Mouse (Mus musculus): Measurements from ENCODE around the gene Cd151.

Gene Cd151

GRCm38 (mm10) chr7:141442199-141442598 is 25.0 kb upstream of the Cd151 start:
- POLR2A ChIA-PET, result interaction anchor here in 3 of 4 experiments (0.6 to 21.5 kb wide), 25 partner anchors 8 to 391 kb away, joined by 3 to 465 read pairs (median 6); partner anchors contain the start of genes Cd151 (in 2 of the 3), Cracr2b (in 2 of the 3), Pnpla2 (in 2 of the 3) and Cend1 (in 1 of the 3)
- CTCF ChIA-PET, result interaction anchor here in 3 of 4 experiments (0.7 to 2.9 kb wide), 21 partner anchors 10 to 173 kb away, joined by 3 to 17 read pairs (median 5); partner anchors contain the start of genes Cend1 (in 1 of the 3), Polr2l (in 1 of the 3), Taldo1 (in 1 of the 3) and Tspan4 (in 1 of the 3)

DNA sequence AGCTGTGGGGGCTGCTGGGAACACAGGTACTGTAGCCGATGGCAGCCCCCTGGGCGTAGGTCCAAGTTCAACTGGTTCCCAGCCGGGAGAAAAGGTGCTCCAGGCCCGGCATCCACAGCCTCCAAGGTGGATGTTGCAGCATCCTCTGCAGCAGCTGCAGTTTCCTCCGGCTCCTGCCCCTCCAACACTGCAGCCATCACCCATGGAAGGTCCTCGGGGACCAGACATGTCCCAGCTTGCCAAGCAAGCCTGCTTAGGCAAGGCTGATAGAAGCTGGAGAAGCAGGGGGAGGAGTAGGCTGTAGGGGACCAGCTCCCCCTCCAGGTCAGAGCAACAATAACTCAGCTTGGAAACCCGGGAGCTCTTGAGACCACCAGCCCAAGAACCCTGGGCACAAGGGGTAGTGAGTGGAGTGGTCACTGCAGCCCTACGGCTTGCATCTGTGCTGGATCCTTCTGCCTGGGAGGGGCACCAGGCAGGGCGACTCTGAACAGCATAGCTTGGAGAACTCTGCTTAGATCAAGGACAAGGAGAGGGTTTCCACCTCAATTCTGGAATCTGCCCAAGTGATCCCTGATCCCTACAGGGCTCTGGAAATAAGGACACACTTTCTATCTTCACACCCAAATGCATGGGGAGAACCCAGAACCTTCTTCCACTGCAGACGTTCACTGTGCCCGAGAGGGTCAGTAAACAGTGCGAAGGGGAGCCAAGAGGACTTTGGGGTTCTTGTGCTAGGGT is 23.9 kb upstream of the Cd151 start:
- ChIA-PET POLR2A (interaction anchor here in 3 of 4 experiments (0.6 to 21.5 kb wide), 41 partner anchors 8 to 417 kb away, joined by 3 to 465 read pairs (median 5); partner anchors contain the start of genes Pnpla2 (in 3 of the 3), Cd151 (in 2 of the 3), Cend1 (in 2 of the 3) and Cracr2b (in 2 of the 3)), CTCF (interaction anchor here (0.5 to 2.9 kb wide), 31 partner anchors 9 to 227 kb away, joined by 3 to 17 read pairs (median 5); partner anchors contain the start of genes Cend1 (in 2 of the 4), Pnpla2 (in 2 of the 4), Taldo1 (in 2 of the 4) and Eps8l2 (in 1 of the 4))

DNA sequence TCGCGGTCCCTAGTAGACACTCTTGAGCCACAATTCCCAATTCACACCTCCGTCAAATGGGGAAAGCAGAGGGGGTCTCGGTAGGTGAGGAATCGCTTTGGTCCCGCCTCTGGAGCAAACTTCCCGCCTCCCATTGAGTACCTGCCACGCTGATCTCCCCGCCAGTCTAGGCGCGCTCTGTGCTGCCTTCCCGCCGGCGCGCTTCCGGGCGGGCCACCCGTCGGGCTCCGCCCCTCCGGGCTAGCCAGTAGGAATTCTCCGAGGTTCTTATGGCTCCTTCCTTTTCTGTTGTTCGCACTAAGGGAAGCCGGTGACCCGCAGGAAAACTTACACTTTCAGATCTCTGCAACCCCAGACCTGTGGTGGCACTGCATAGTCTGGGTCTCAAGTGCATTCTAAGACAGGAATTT is 23.4 kb upstream of the Cd151 start, which contains the start of gene Pidd1:
Gene Pidd1 (minus strand): TSS at position 198 of the 410 bp plus-strand sequence.
- ChIA-PET CTCF (interaction anchor here in 3 of 4 experiments (0.5 to 2.9 kb wide), 23 partner anchors 8 to 228 kb away, joined by 3 to 17 read pairs (median 5); partner anchors contain the start of genes Cend1 (in 2 of the 3), Pnpla2 (in 2 of the 3), Taldo1 (in 2 of the 3) and Eps8l2 (in 1 of the 3)), POLR2A (interaction anchor here in 3 of 4 experiments (0.9 to 21.5 kb wide), 32 partner anchors 8 to 418 kb away, joined by 3 to 465 read pairs (median 7); partner anchors contain the start of genes Cd151 (in 2 of the 3), Cend1 (in 2 of the 3), Cracr2b (in 2 of the 3) and Pnpla2 (in 2 of the 3))

- ChIA-PET POLR2A (interaction anchor here (0.6 to 26.7 kb wide), 36 partner anchors 8 to 604 kb away, joined by 3 to 944 read pairs (median 6); partner anchors contain the start of genes Cd151 (in 3 of the 4), Cend1 (in 2 of the 4), Chid1 (in 2 of the 4) and Cracr2b (in 2 of the 4)), CTCF (interaction anchor here (0.6 to 1.4 kb wide), 13 partner anchors 9 to 167 kb away, joined by 3 to 14 read pairs (median 4); no protein-coding TSS in a partner anchor)
Measured at GRCm38 (mm10) chr7:141446374-141446773, 20.8 kb upstream of the Cd151 start.

DNA sequence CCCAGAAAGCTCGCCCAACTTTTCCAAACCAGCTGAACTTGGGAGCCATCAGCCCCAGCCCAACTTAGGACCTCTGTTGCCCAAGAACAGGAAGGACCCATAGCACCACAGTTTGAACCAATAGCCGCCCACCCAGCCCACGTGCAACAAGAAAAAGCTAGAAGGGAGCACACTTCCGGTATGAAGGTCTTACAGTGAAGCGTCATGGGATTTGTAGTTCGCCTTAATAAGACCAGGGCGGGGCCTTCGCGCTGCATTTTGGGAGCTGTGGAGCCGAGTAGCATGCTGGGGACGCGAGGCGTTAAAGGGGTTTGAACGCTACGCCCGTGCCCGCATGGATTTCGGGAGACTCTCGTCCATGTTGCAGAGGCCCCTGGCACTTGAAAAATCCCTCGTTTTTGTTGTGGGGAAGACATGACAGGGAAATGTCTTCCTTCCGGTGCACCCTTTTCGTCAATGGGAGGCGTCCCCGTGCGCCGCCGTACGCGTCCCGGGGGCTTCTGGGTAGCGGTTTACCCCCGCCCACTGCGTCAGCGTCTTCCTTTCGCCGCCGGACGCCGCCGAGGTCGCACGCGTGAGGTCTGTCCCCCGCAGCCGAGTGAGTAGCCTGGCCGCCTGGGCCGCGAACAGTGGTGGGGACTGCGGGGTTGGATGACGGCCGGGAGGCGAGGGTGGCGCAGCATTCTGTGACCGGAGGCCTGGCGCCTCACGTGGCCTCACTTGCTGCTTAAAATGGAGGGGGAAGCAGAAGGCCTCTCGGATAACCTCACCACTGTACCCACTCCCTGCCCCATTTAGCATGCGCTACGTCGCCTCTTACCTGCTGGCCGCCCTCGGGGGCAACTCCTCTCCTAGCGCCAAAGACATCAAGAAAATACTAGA is 19.8 kb upstream of the Cd151 start, which contains the start of gene Rplp2:
Gene Rplp2 (plus strand): TSS at position 261 of the 882 bp plus-strand sequence.
- CTCF ChIA-PET, result interaction anchor here (0.6 to 1.4 kb wide), 18 partner anchors 8 to 177 kb away, joined by 3 to 14 read pairs (median 4); partner anchors contain the start of gene Taldo1 (in 1 of the 4)
- POLR2A ChIA-PET, result interaction anchor here (0.5 to 26.7 kb wide), 68 partner anchors 8 to 1606 kb away, joined by 3 to 944 read pairs (median 4); partner anchors contain the start of genes Cd151 (in 4 of the 4), Chid1 (in 3 of the 4), Cracr2b (in 3 of the 4) and Polr2l (in 3 of the 4)

GRCm38 (mm10) chr7:141451928-141452327 is 15.3 kb upstream of the Cd151 start:
- CTCF ChIA-PET, result interaction anchor here in 2 of 4 experiments (1.5 to 1.8 kb wide), 2 partner anchors 9 to 12 kb away, joined by 5 to 6 read pairs; no protein-coding TSS in a partner anchor
- POLR2A ChIA-PET, result interaction anchor here (0.6 to 26.7 kb wide), 23 partner anchors 8 to 235 kb away, joined by 3 to 944 read pairs (median 3); partner anchors contain the start of genes Cd151 (in 3 of the 4), Polr2l (in 3 of the 4), Taldo1 (in 3 of the 4) and Tspan4 (in 3 of the 4)

GRCm38 (mm10) chr7:141453636-141454035 is 13.6 kb upstream of the Cd151 start:
- CTCF ChIA-PET, result interaction anchor here in 1 of 4 experiments (0.7 to 3.2 kb wide), 3 partner anchors 16 to 75 kb away, joined by 3 to 15 read pairs (median 3); partner anchors contain the start of gene Slc25a22
- POLR2A ChIA-PET, result interaction anchor here (0.6 to 26.7 kb wide), 14 partner anchors 10 to 238 kb away, joined by 3 to 944 read pairs (median 8); partner anchors contain the start of genes Cd151 (in 2 of the 4), Cend1 (in 2 of the 4), Cracr2b (in 2 of the 4) and Pidd1 (in 2 of the 4)

DNA sequence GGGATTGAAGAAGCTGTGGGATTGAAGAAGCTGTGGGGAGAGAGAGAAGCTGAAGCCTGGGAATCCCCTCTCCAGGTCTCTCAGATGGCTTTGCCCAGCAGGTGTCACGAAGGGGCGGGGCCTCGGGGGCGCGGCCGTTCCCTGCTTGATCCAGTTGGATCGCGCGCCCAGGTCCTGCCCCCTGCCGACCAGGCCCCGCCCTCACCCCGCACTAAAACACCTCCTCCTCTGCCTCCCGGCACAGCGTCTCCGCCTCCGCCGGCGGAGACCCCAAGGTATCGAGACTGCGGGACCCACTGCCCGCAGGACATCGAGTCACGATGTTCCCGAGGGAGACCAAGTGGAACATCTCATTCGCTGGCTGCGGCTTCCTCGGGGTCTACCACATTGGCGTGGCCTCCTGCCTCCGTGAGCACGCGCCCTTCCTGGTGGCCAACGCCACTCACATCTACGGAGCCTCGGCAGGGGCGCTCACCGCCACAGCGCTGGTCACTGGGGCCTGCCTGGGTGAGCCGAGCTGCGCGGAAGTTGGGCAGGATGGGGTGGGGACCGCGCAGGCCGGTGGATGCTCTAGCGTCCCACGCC is 12.1 kb upstream of the Cd151 start, which contains the start of gene Pnpla2:
Gene Pnpla2 (plus strand): TSS at position 232 of the 585 bp plus-strand sequence.
- ChIA-PET POLR2A (interaction anchor here (0.6 to 38.4 kb wide), 33 partner anchors 4 to 482 kb away, joined by 3 to 944 read pairs (median 4); partner anchors contain the start of genes Cd151 (in 3 of the 4), Polr2l (in 3 of the 4), Rplp2 (in 3 of the 4) and Tspan4 (in 3 of the 4)), CTCF (interaction anchor here in 2 of 4 experiments (0.6 to 3.2 kb wide), 14 partner anchors 8 to 176 kb away, joined by 3 to 21 read pairs (median 4); partner anchors contain the start of genes Cd151 (in 1 of the 2), Rplp2 (in 1 of the 2) and Sct (in 1 of the 2))

DNA sequence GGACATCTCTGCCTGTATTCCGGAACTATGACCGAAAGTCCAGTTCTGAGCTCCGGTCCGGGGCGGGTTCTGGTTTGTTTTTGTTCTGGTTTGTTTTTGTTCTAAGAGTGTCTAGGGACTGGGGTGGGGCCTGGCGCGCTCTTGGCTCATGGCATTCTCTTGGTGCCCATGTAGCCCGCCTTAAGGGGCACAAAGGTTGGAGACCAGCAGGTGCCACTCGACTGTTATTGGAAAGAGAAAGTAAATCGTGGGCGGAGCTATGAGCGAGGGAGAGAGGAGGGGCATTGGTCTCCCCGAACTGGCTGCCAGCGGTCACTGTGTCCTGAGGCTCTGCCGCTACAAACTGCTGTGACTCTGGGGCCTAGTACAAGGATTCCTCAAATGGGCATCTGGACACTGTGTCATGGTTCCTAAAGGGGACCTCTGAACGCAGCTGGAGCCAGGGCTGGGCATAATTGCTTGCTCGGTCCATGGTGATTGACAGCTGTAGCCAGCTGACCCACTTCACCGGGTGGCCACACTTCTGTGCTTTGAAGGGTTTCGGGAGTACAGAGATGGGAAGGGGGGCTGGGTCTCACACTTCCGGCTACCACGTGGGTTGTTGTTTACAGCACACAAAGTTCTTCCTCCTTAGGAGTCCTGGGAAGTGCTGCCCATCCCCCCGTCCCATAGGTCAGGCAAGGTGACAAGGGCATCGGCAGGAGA is 11.4 kb upstream of the Cd151 start:
- ChIA-PET POLR2A (interaction anchor here (0.6 to 38.4 kb wide), 26 partner anchors 3 to 482 kb away, joined by 3 to 944 read pairs (median 6); partner anchors contain the start of genes Polr2l (in 3 of the 4), Rplp2 (in 3 of the 4), Tspan4 (in 3 of the 4) and Cd151 (in 2 of the 4)), CTCF (interaction anchor here in 2 of 4 experiments (0.6 to 3.2 kb wide), 10 partner anchors 9 to 177 kb away, joined by 3 to 21 read pairs (median 6); partner anchors contain the start of genes Cd151 (in 1 of the 2), Pidd1 (in 1 of the 2), Rplp2 (in 1 of the 2) and Sct (in 1 of the 2))

DNA sequence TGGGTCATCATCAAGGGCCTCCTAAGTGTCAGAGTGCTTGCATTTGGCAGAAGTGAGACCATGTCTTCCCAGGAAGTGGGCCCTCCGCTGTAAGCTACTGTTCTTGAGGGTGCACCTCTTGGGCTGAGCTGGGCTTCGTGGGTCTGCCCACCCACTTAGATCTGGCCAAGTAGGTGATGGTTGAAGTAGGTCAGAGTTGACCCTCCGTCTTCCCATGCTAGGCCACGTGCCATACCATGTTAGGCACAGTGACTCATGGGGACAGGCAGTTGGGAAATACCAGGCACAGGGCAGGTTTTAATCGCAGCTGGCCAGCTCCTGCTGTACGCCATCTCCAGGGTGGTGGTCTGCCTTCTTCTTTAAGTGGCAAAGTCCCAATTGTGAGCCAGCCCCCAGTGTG is 10.5 kb upstream of the Cd151 start:
- POLR2A ChIA-PET, result interaction anchor here in 3 of 4 experiments (0.6 to 38.4 kb wide), 9 partner anchors 1 to 51 kb away, joined by 3 to 944 read pairs (median 465); partner anchors contain the start of genes Cd151 (in 2 of the 3), Cracr2b (in 2 of the 3), Pnpla2 (in 2 of the 3) and Polr2l (in 2 of the 3)
- CTCF ChIA-PET, result interaction anchor here in 2 of 4 experiments (0.6 to 3.2 kb wide), 5 partner anchors 12 to 118 kb away, joined by 3 to 21 read pairs (median 9); partner anchors contain the start of genes Cd151 (in 1 of the 2) and Eps8l2 (in 1 of the 2)

DNA sequence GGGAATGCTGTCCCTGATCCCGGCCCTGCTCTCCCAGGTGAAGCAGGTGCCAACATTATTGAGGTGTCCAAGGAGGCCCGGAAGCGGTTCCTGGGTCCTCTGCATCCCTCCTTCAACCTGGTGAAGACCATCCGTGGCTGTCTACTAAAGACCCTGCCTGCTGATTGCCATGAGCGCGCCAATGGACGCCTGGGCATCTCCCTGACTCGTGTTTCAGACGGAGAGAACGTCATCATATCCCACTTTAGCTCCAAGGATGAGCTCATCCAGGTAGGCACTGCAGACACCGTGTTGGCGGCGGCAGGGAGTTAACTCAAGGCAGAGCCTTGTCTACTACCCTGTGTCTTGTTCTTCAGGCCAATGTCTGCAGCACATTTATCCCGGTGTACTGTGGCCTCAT is 10.0 kb upstream of the Cd151 start:
- CTCF ChIA-PET, result interaction anchor here (0.5 to 3.8 kb wide), 15 partner anchors 10 to 159 kb away, joined by 3 to 27 read pairs (median 6); partner anchors contain the start of genes Cd151 (in 1 of the 4), Eps8l2 (in 1 of the 4) and Rplp2 (in 1 of the 4)
- POLR2A ChIA-PET, result interaction anchor here in 3 of 4 experiments (0.6 to 38.4 kb wide), 11 partner anchors 1 to 194 kb away, joined by 3 to 944 read pairs (median 8); partner anchors contain the start of genes Cd151 (in 2 of the 3), Cracr2b (in 2 of the 3), Pnpla2 (in 2 of the 3) and Polr2l (in 2 of the 3)

GRCm38 (mm10) chr7:141457986-141458660 is 9.1 kb upstream of the Cd151 start:
- CTCF ChIA-PET, result interaction anchor here (0.5 to 3.8 kb wide), 44 partner anchors 9 to 913 kb away, joined by 3 to 27 read pairs (median 3); partner anchors contain the start of genes Rplp2 (in 2 of the 4), Cd151 (in 1 of the 4), Cend1 (in 1 of the 4) and Chid1 (in 1 of the 4)
- POLR2A ChIA-PET, result interaction anchor here in 3 of 4 experiments (0.6 to 38.4 kb wide), 25 partner anchors 0 to 545 kb away, joined by 3 to 944 read pairs (median 4); partner anchors contain the start of genes Rplp2 (in 3 of the 3), Cd151 (in 2 of the 3), Cend1 (in 2 of the 3) and Cracr2b (in 2 of the 3)

DNA sequence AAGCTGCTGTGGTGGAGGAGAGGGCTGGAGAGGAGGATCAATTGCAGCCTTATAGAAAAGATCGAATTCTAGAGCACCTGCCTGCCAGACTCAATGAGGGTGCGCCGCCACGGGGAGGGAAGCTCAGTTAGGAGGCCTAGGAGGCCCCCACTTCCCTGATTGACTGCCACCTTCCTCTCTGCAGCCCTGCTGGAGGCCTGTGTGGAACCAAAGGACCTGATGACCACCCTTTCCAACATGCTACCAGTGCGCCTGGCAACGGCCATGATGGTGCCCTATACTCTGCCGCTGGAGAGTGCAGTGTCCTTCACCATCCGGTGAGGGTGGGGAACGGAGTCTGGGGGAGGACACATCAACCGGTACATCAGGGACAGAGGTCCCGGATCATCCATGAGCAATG is 8.5 kb upstream of the Cd151 start:
- POLR2A ChIA-PET, result interaction anchor here in 3 of 4 experiments (0.6 to 38.4 kb wide), 26 partner anchors 1 to 545 kb away, joined by 3 to 944 read pairs (median 3); partner anchors contain the start of genes Rplp2 (in 3 of the 3), Cd151 (in 2 of the 3), Cend1 (in 2 of the 3) and Cracr2b (in 2 of the 3)
- CTCF ChIA-PET, result interaction anchor here (0.5 to 3.8 kb wide), 42 partner anchors 8 to 1205 kb away, joined by 3 to 27 read pairs (median 3); partner anchors contain the start of genes Cend1 (in 2 of the 4), Rplp2 (in 2 of the 4), Cd151 (in 1 of the 4) and Chid1 (in 1 of the 4)

All from embryonic stem cell, embryonic (primary cell).